17 mouse cellular contexts compared by ENCODE assay signal in the genomic region with DNA sequence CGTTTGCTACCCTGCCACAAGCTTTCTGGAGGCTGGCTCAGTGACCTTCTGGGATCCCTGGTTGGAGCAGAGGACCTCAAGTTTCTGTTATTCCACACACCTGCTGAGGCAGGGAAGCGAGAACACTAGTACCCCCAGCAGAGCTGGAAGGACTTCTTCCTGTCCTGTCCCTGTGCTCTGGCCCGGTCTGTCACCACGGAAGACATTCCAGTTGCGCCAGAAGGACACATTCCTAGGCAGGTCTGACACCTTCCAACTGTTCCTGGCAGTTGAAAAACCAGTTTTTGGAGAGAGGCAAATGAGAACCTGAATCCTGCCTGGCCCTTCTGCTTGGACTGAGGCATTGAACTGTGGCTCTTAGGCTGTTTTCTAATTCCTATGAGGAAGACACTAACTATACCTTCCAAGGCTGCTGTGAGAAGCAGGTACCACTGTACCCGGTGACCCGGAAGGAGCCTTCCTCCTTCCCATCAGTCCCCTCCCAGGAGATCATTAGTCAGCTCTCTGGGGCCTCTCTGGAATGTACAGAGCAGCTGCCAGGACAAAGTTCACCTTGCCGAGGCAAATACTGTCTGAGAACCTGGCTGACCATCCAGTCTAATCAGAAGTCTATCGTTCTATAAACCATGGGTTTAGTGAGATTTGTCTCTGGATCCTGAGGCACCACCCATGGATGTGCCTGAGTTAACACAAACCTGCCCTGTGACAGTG. TPM values are rescaled to one million over a fixed set of nuclear protein-coding genes. Genes with fewer than 3 reads are reported as not detected.
DNase-seq lines count a peak whose midpoint lies in the region; ATAC-seq lines count a peak whose summit lies in the region.
"Had no signal": no experiment of that assay in that cellular context is flagged by ENCODE, and none has a peak within 500 bp of the region (broad histone marks: within the 10 kb centered on the region; RNA-seq: fewer than 3 reads in every experiment).

No protein-coding gene starts in this region.

- H3K27ac ChIP-seq in midbrain, embryonic 16.5 days (ENCODE audit: low read length): peak overlapping the region; percentile 91; the same call in 1 of the 2 replicates
- no peak overlapping the region for H3K27ac ChIP-seq in midbrain, embryonic 10.5 days (replicated peaks)
- H3K27ac ChIP-seq: hindbrain, embryonic 12.5 days; limb, embryonic 12.5 days had no signal

- H3K9me3 ChIP-seq in midbrain, embryonic 16.5 days (replicated peaks; ENCODE audit: control insufficient read depth, low read length, poor library complexity, severe bottlenecking): no peaks in the 10 kb centered on the region
- H3K9me3 ChIP-seq in midbrain, embryonic 10.5 days (replicated peaks): no peaks in the 10 kb centered on the region
- H3K9me3 ChIP-seq: hindbrain, embryonic 12.5 days; limb, embryonic 12.5 days; megakaryocyte, embryonic 14.5 days had no signal

- peaks cover 39% of the 10 kb centered on the region for H3K4me1 ChIP-seq in midbrain, embryonic 16.5 days (ENCODE audit: control insufficient read depth, insufficient read depth, low read length)
- peaks cover 19% of the 10 kb centered on the region for H3K4me1 ChIP-seq in midbrain, embryonic 10.5 days

- WGBS in midbrain, embryonic 16.5 days: 65% methylated on average over 9 of the region's 9 CpGs
- 64% methylated on average over 9 of the region's 9 CpGs for WGBS in midbrain, embryonic 10.5 days

- no peak overlapping the region for H3K4me2 ChIP-seq in midbrain, embryonic 16.5 days (ENCODE audit: low read length)
- H3K4me2 ChIP-seq: hindbrain, embryonic 12.5 days; limb, embryonic 12.5 days had no signal

- no peak overlapping the region for H3K9ac ChIP-seq in midbrain, embryonic 16.5 days (ENCODE audit: low read depth, low read length)
- H3K9ac ChIP-seq: forebrain, postnatal 0 days; hindbrain, embryonic 12.5 days; limb, embryonic 12.5 days had no signal

- H3K36me3 ChIP-seq in midbrain, embryonic 16.5 days (ENCODE audit: control insufficient read depth, insufficient read depth, low read length): no peaks in the 10 kb centered on the region
- no peaks in the 10 kb centered on the region for H3K36me3 ChIP-seq in midbrain, embryonic 10.5 days
- H3K36me3 ChIP-seq: hindbrain, embryonic 12.5 days; limb, embryonic 12.5 days had no signal

- ATAC-seq in midbrain, embryonic 16.5 days: no peak
- ATAC-seq: forebrain, postnatal 0 days had no signal

- DNase-seq in adrenal gland, postnatal 14 days: peak; percentile 14
- DNase-seq in adrenal gland, postnatal 4 days (ENCODE audit: low spot score in 2 of 2): no peak
- no peak for DNase-seq in midbrain, embryonic 10.5 days (ENCODE audit: low spot score)
- DNase-seq in kidney, postnatal 25 days: peak; percentile 71 to 85
- peak; percentile 81 for DNase-seq in yolk sac, embryonic 10.5 days (ENCODE audit: low spot score)
- no peak for DNase-seq in layer of hippocampus, adult 9-10 months (ENCODE audit: low spot score)
- DNase-seq in adipocyte (ENCODE audit: low spot score): no peak
- DNase-seq: cerebellum, adult 18-20 months; forebrain, postnatal 0 days; gastrocnemius, postnatal 25 days; right cerebral cortex, postnatal 25 days had no signal

- H3K27me3 ChIP-seq in midbrain, embryonic 16.5 days (ENCODE audit: control insufficient read depth, insufficient read depth, low read depth, low read length): no peaks in the 10 kb centered on the region; the same call in 1 of the 2 replicates
- H3K27me3 ChIP-seq in midbrain, embryonic 10.5 days (ENCODE audit: low read depth, poor library complexity, severe bottlenecking): peaks cover 39% of the 10 kb centered on the region

- H3K4me3 ChIP-seq in midbrain, embryonic 16.5 days (ENCODE audit: low read depth, low read length): no peak overlapping the region
- no peak overlapping the region for H3K4me3 ChIP-seq in midbrain, embryonic 10.5 days
- H3K4me3 ChIP-seq: hindbrain, embryonic 12.5 days; limb, embryonic 12.5 days; megakaryocyte, embryonic 14.5 days; myocyte had no signal

RNA-seq across cellular contexts. Expression of a gene that starts 6.6 kb away (rescaled TPM):
- not detected in 2 replicates for total RNA-seq in adrenal gland, postnatal 14 days (2021)
- total RNA-seq in adrenal gland, postnatal 4 days (2021): 1 to 10 TPM in 1 of 2 experiments, under 1 TPM in 1; 0.28 to 1.2 TPM
- 3.6 and 4.4 TPM in 2 replicates for polyA plus RNA-seq in midbrain, embryonic 16.5 days (2015; fragmentation: Nextera tagmentation; extraction: Ambion mirVana)
- polyA plus RNA-seq in midbrain, embryonic 10.5 days (2016; fragmentation: Nextera tagmentation; extraction: Ambion mirVana): not detected in 2 replicates
- total RNA-seq: gastrocnemius, postnatal 25 days had no signal

RNA-seq across cellular contexts. Expression of a gene that starts 11.8 kb away (rescaled TPM):
- not detected in 2 replicates for total RNA-seq in adrenal gland, postnatal 14 days (2021)
- under 1 TPM in 1 of 2 experiments, not detected in 1; 0.20 TPM for total RNA-seq in adrenal gland, postnatal 4 days (2021)
- not detected in 2 replicates for polyA plus RNA-seq in midbrain, embryonic 16.5 days (2015; fragmentation: Nextera tagmentation; extraction: Ambion mirVana)
- not detected in 2 replicates for polyA plus RNA-seq in midbrain, embryonic 10.5 days (2016; fragmentation: Nextera tagmentation; extraction: Ambion mirVana)
- total RNA-seq: forebrain, postnatal 0 days; gastrocnemius, postnatal 25 days had no signal
- polyA plus RNA-seq: forebrain, postnatal 0 days; heart, embryonic 14.5 days; myocyte had no signal

RNA-seq across cellular contexts. Expression of a gene that starts 22.1 kb away (rescaled TPM):
- 6.3 and 8.6 TPM in 2 replicates for total RNA-seq in adrenal gland, postnatal 14 days (2021)
- total RNA-seq in adrenal gland, postnatal 4 days (2021): 10 to 100 TPM in 1 of 2 experiments, 1 to 10 TPM in 1; 9.2 to 13.3 TPM
- polyA plus RNA-seq in midbrain, embryonic 16.5 days (2015; fragmentation: Nextera tagmentation; extraction: Ambion mirVana): 8.9 and 9.9 TPM in 2 replicates
- polyA plus RNA-seq in midbrain, embryonic 10.5 days (2016; fragmentation: Nextera tagmentation; extraction: Ambion mirVana): 16.2 and 16.5 TPM in 2 replicates

RNA-seq across cellular contexts. Expression of a gene that starts 49.9 kb away (rescaled TPM):
- 26.0 and 30.3 TPM in 2 replicates for total RNA-seq in adrenal gland, postnatal 14 days (2021)
- total RNA-seq in adrenal gland, postnatal 4 days (2021): 10 to 100 TPM; 36.2 to 38.3 TPM
- polyA plus RNA-seq in midbrain, embryonic 16.5 days (2015; fragmentation: Nextera tagmentation; extraction: Ambion mirVana): 159 and 163 TPM in 2 replicates
- polyA plus RNA-seq in midbrain, embryonic 10.5 days (2016; fragmentation: Nextera tagmentation; extraction: Ambion mirVana): 113 and 119 TPM in 2 replicates

Comparison
In these comparisons a context has a peak if more than half of its experiments do, and no peak if none do; other contexts are left out.
1. DNase-seq: peak in adrenal gland, postnatal 14 days (single experiment), kidney, postnatal 25 days (2 of 2) and yolk sac, embryonic 10.5 days (single experiment); none in adrenal gland, postnatal 4 days (0 of 2), midbrain, embryonic 10.5 days (single experiment), layer of hippocampus, adult 9-10 months (single experiment) and adipocyte (single experiment).